Mouse (Mus musculus) macrophage (primary cell): ENCODE measurements around the gene Mettl15. TPM values are rescaled to one million over a fixed set of nuclear protein-coding genes. Genes with fewer than 3 reads are reported as not detected.

Experiments used
- H3K27ac ChIP-seq: fragments of 350-480 bp; formaldehyde crosslinking; 2 replicates; pipeline ENCODE4 v1.9.0; 2021
- H3K36me3 ChIP-seq: fragments of 350-480 bp; formaldehyde crosslinking; 2 replicates; pipeline ENCODE4 v1.9.0; 2021; ENCODE audit errors: inconsistent target
- H3K4me3 ChIP-seq: fragments of 350-480 bp; formaldehyde crosslinking; 2 replicates; pipeline ENCODE4 v1.9.0; 2021; ENCODE audit errors: inconsistent target
- H3K79me2 ChIP-seq: fragments of 350-480 bp; formaldehyde crosslinking; 2 replicates; pipeline ENCODE4 v1.9.0; 2021; ENCODE audit errors: inconsistent target
- WGBS: methylation state at CpG from one replicate; pipeline ENCODE4 v1.1.7; 2026; ENCODE audit warnings: inconsistent platforms; ENCODE audit not compliant: missing documents; 5-methylcytosine and 5-hydroxymethylcytosine counted together
- polyA plus RNA-seq: library from polyadenylated mRNA; stranded (reverse); fragments of 250-400 nt; gene quantifications from 3 replicates; pipeline ENCODE4 v1.2.4, GENCODE M21; 2018; ENCODE audit warnings: inconsistent platforms

The Mettl15 gene
- polyA plus RNA-seq, 1 experiment from 2014 or later = 1.8 TPM

GRCm38 (mm10) chr2:109129921-109130320 is 150.6 kb downstream of the Mettl15 start:
- 97% methylated on average over 3 of the region's 3 CpGs for WGBS
- H3K79me2 ChIP-seq = no peaks in the 10 kb centered on the region
- no peaks in the 10 kb centered on the region for H3K36me3 ChIP-seq
- H3K27ac ChIP-seq = no peak overlapping the region
- H3K4me3 ChIP-seq = no peak overlapping the region

GRCm38 (mm10) chr2:109105773-109106484 is 174.6 kb downstream of the Mettl15 start:
- Histone ChIP-seq H3K4me3 (no peak overlapping the region), H3K27ac (no peak overlapping the region), H3K79me2 (no peaks in the 10 kb centered on the region), H3K36me3 (no peaks in the 10 kb centered on the region)
- WGBS = 93% methylated on average over 3 of the region's 3 CpGs

DNA sequence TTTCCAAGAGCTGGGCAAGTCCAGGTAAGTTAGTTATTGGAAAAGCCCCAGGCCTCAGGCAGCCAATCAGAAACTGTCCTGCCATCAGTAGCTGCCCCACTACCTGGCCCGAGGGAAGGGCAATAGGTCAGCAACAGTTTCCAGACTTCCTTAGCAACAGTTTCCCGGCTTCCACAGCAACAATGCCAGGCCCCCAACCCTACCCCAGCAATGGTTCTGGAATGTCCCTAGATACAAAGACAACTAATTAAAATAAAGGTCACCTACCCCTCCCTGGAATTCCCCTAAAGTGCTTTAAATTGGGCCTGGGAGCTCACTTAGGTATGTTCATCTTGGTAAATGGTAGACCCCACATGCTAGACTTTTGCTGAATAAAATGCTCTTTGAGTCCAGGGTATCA is 230.9 kb downstream of the Mettl15 start:
- no peaks in the 10 kb centered on the region for H3K79me2 ChIP-seq
- 89% methylated on average over 2 of the region's 2 CpGs for WGBS
- no peak overlapping the region for H3K4me3 ChIP-seq

More for the DNA sequence above, 230.9 kb downstream of the Mettl15 start:
- no peaks in the 10 kb centered on the region for H3K36me3 ChIP-seq
- no peak overlapping the region for H3K27ac ChIP-seq

Other genes with a start within 250 kb of the Mettl15 start
- 0.22 to 1.4 TPM (median 1.1 TPM) in 3 replicates for gene Kif18a, start within 50 bp of the Mettl15 start, polyA plus RNA-seq